Mouse (Mus musculus) hindbrain, embryonic 14.5 days (tissue): Measurements from ENCODE around the gene Ncln. TPM values are rescaled to one million over a fixed set of nuclear protein-coding genes. Genes with fewer than 3 reads are reported as not detected.

ENCODE experiments used
- ATAC-seq: fragments of 200-750 bp; cut with Nextera tagmentation; 2 replicates; pipeline ENCODE4 v1.8.0; 2017; ENCODE audit warnings: moderate number of reproducible peaks, mild to moderate bottlenecking, moderate TSS enrichment, moderate library complexity; ENCODE audit not compliant: low FRiP score
- DNase-seq: peaks from one replicate; pipeline ENCODE4 v3.0.0-alpha.2; 2015; ENCODE audit warnings: low spot score
- H3K27ac ChIP-seq: fragments of 300-500 bp; sonication (generic); 2 replicates; pipeline ENCODE4 v1.5.1; 2014; ENCODE audit warnings: mild to moderate bottlenecking, moderate library complexity
- H3K27me3 ChIP-seq: fragments of 300-500 bp; sonication (generic); 2 replicates; pipeline ENCODE4 v1.6.1; 2014; ENCODE audit warnings: mild to moderate bottlenecking, low read length, mixed read lengths; ENCODE audit not compliant: control insufficient read depth, insufficient read depth
- H3K36me3 ChIP-seq: fragments of 300-500 bp; sonication (generic); replicated peaks from 2 replicates; pipeline ENCODE4 v1.6.1; 2014; ENCODE audit not compliant: control insufficient read depth, insufficient read depth
- H3K4me1 ChIP-seq: fragments of 300-500 bp; sonication (generic); replicated peaks from 2 replicates; pipeline ENCODE4 v1.6.1; 2014; ENCODE audit warnings: antibody characterized with exemption, low read length, mixed read lengths; ENCODE audit not compliant: control insufficient read depth, insufficient read depth
- H3K4me2 ChIP-seq: fragments of 300-500 bp; sonication (generic); replicated peaks from 2 replicates; pipeline ENCODE4 v1.6.1; 2014; ENCODE audit warnings: mild to moderate bottlenecking, moderate library complexity
- H3K4me3 ChIP-seq: fragments of 300-500 bp; sonication (generic); replicated peaks from 2 replicates; pipeline ENCODE4 v1.5.1; 2014; ENCODE audit warnings: mild to moderate bottlenecking, low read length
- H3K9ac ChIP-seq: fragments of 300-500 bp; sonication (generic); 2 replicates; pipeline ENCODE4 v1.6.1; 2014
- H3K9me3 ChIP-seq: fragments of 300-500 bp; sonication (generic); 2 replicates; pipeline ENCODE4 v1.6.1; 2016; ENCODE audit warnings: low read length; ENCODE audit not compliant: control insufficient read depth
- WGBS: fragments of 180-500 bp; shearing (Covaris S2); extraction: QIAGEN DNeasy Blood & Tissue Kit; methylation state at CpG from one replicate; pipeline ENCODE4 v1.1.7; 2014; 5-methylcytosine and 5-hydroxymethylcytosine counted together
- polyA plus RNA-seq: library from polyadenylated mRNA; unstranded; fragments of >200 nt; fragmentation: Nextera tagmentation; extraction: Ambion mirVana; gene quantifications from 2 replicates; pipeline ENCODE4 v1.2.1, GENCODE M21; 2014

Ncln gene
- polyA plus RNA-seq, 1 experiment from 2014 or later = 59.0 TPM

- ATAC-seq = no peak
Measured at GRCm38 (mm10) chr10:81501863-81502262, 5.7 kb upstream of the Ncln start.

GRCm38 (mm10) chr10:81500032-81500431 is 3.8 kb upstream of the Ncln start, which contains the start of gene S1pr4:
TSS of gene S1pr4 (minus strand) at chr10:81500132.
- Histone ChIP-seq H3K9me3 (no peaks in the 10 kb centered on the region), H3K36me3 (no peaks in the 10 kb centered on the region), H3K4me3 (no peak within 1 kb of the TSS), H3K4me1 (peaks cover 11% of the 10 kb centered on the region), H3K9ac (no peak within 1 kb of the TSS), H3K4me2 (no peak within 1 kb of the TSS), H3K27ac (no peak within 1 kb of the TSS), H3K27me3 (peaks cover 9% of the 10 kb centered on the region; the same call in 1 of the 2 replicates)
- WGBS = 79% methylated on average over 3 of the region's 3 CpGs
- ATAC-seq (no peak), DNase-seq (no peak)

More at GRCm38 (mm10) chr10:81501863-81502262, 5.7 kb upstream of the Ncln start:
- Histone ChIP-seq H3K9ac (no peak overlapping the region), H3K4me1 (peaks cover 5% of the 10 kb centered on the region), H3K4me2 (no peak overlapping the region), H3K36me3 (no peaks in the 10 kb centered on the region), H3K4me3 (no peak overlapping the region), H3K9me3 (no peaks in the 10 kb centered on the region), H3K27ac (no peak overlapping the region), H3K27me3 (peaks cover 9% of the 10 kb centered on the region; the same call in 1 of the 2 replicates)
- no peak for DNase-seq
- WGBS = 87% methylated on average over 5 of the region's 5 CpGs

DNA sequence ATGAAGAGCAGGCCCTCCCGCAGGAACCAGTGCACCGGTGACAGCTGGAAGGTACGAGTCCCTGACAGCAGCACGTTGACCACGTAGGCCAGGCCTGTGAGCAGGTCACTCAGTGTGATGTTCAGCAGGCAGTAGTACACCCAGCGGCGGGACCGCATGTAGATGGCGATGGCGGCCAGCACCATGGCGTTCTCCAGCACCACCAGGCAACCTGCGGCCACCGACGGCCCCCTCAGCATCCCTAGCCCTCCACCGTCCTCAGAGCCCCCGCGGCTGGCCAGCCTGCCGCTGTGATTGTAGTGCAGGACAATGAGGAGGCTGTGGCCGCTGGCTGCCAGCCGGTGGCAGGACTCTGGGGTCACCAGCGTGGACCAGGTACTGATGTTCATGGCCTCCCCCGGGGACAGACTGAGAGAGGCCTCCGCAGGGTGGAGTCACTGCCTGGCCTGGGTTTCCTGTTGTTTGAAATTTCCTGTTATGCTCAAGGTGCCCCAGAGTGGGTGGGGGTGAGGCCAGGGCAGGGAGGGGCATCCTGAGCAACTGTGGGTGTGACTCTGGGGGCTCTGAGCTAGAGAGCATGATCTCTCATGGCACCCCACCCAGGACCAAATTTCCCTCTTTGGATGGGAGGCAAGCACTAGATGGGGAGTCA is 3.2 kb upstream of the Ncln start:
- Histone ChIP-seq H3K4me3 (no peak overlapping the region), H3K27ac (no peak overlapping the region), H3K4me2 (no peak overlapping the region), H3K27me3 (peaks cover 9% of the 10 kb centered on the region; the same call in 1 of the 2 replicates), H3K4me1 (peaks cover 16% of the 10 kb centered on the region), H3K9ac (no peak overlapping the region), H3K9me3 (no peaks in the 10 kb centered on the region), H3K36me3 (no peaks in the 10 kb centered on the region)
- no peak for DNase-seq
- ATAC-seq = no peak
- 76% methylated on average over 23 of the region's 23 CpGs for WGBS

DNA sequence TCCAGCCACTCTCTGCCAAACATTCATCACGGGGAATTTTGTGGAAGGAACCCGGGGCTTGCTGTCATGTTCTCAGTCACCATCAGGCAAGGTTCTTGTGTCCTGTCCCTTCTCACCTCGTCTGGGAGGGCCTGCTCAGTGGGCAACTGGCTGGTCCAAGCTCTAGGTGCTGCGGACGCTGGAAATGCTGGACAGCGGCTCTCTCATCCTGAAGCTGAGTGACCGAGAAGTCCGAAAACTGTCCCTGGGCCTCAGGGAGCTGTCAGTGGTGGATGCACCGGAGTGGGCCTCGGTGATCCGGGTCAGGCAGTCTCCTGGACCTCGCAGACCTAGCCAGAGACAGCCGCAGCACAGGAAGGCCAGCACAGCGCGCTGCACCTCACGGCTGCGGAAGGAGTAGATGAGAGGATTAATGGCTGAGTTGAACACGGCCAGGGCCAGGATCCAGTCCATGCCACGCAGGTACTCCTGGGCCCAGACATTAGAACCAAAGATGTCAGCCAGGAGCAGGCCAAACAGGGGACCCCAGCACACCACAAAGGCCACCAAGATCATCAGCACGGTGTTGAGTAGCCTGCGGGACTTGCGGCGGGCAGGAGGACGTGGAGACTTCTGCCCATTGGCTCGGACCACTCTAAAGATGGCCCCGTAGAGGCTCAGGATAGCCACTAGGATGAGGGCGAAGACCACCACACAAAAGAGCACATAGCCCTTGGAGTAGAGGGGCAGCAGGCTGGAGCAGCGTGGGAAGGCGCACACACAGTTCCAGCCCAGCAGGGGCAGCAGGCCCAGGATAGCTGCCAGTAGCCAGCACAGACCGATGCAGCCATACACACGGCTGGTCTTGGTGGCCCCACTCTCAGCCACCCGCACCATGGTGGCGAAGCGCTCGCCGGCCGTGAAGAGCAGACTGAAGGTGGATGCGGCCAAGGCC is 2.4 kb upstream of the Ncln start:
- H3K4me3 ChIP-seq = no peak overlapping the region
- H3K9ac ChIP-seq = peak overlapping the region; percentile 20; the same call in 1 of the 2 replicates
- WGBS = 87% methylated on average over 38 of the region's 38 CpGs
- no peak overlapping the region for H3K27ac ChIP-seq
- no peaks in the 10 kb centered on the region for H3K36me3 ChIP-seq
- DNase-seq (no peak), ATAC-seq (no peak)
- no peak overlapping the region for H3K4me2 ChIP-seq
- H3K27me3 ChIP-seq = peaks cover 5% of the 10 kb centered on the region; the same call in 1 of the 2 replicates
- H3K4me1 ChIP-seq = peaks cover 16% of the 10 kb centered on the region
- no peaks in the 10 kb centered on the region for H3K9me3 ChIP-seq

- DNase-seq = no peak
- Histone ChIP-seq H3K9ac (peak overlapping the region; percentile 75), H3K4me1 (peaks cover 16% of the 10 kb centered on the region), H3K36me3 (peaks cover 2% of the 10 kb centered on the region; the same call in 1 of the 2 replicates), H3K4me3 (no peak overlapping the region), H3K4me2 (peak overlapping the region; percentile 86), H3K27me3 (no peaks in the 10 kb centered on the region), H3K27ac (peak overlapping the region; percentile 67; the same call in 1 of the 2 replicates), H3K9me3 (no peaks in the 10 kb centered on the region)
- ATAC-seq = no peak
- WGBS = 81% methylated on average over 17 of the region's 17 CpGs
Measured at GRCm38 (mm10) chr10:81497401-81498270, 1.4 kb upstream of the Ncln start.

DNA sequence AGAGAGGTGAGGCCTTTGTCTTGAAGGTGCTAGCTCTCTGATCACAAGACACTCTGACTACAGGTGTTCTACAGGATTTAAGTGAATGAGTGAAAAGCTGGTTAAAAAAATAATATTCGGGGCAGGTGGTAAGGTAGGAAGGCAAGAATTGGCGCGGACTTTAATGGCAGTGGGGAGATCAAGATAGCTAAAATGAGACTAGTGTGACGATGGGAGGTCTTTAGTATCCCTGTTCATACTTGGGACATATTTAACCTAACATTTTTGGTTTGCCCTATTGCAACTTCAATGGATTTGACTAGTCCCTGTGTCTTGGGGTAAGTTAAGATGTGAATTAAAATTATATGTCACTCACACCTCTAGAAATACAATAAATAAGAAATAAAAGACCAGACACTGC is 777 bp upstream of the Ncln start:
- Histone ChIP-seq H3K4me3 (peak overlapping the region; percentile 81), H3K27me3 (no peaks in the 10 kb centered on the region), H3K36me3 (peaks cover 9% of the 10 kb centered on the region), H3K4me2 (peak overlapping the region; percentile 86), H3K9ac (peak overlapping the region; percentile 75), H3K4me1 (peaks cover 16% of the 10 kb centered on the region), H3K9me3 (no peaks in the 10 kb centered on the region), H3K27ac (peak overlapping the region; percentile 67)
- ATAC-seq (no peak), DNase-seq (no peak)
- WGBS = 39% methylated on average over 4 of the region's 4 CpGs

- no peaks in the 10 kb centered on the region for H3K9me3 ChIP-seq
- H3K27ac ChIP-seq = peak overlapping the region; percentile 3
- 3% methylated on average over 38 of the region's 41 CpGs for WGBS
- peak overlapping the region; percentile 86 for H3K4me2 ChIP-seq
- H3K4me3 ChIP-seq = peak overlapping the region; percentile 81
- H3K27me3 ChIP-seq = no peaks in the 10 kb centered on the region
- peak; percentile 16 for ATAC-seq
- peak overlapping the region; percentile 75 for H3K9ac ChIP-seq
- peaks cover 21% of the 10 kb centered on the region for H3K36me3 ChIP-seq
- peaks cover 16% of the 10 kb centered on the region for H3K4me1 ChIP-seq
- DNase-seq = no peak
Measured at GRCm38 (mm10) chr10:81495616-81496263, 452 bp downstream of the Ncln start.

DNA sequence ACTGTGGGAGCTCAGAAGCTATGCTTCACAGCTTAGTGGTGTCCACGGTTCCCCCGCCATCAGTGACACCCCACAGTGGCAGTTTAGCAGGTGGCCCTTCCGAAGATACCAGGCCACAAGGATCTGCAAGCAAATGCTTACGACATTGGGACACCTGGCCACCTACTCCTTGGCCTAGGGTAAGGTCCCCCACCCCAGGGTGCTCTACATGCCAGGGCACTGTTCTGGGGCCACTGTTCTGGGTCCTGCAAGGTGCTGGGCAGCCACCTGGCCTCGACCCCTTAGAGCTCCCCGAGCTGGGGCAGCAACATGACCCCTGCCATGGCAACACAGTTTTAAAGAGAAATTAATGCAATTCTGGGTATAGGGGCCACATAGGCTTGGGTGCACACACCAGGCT is 1.0 kb downstream of the Ncln start:
- H3K4me1 ChIP-seq = peaks cover 16% of the 10 kb centered on the region
- H3K36me3 ChIP-seq = peaks cover 27% of the 10 kb centered on the region
- H3K9ac ChIP-seq = peak overlapping the region; percentile 75
- peak overlapping the region; percentile 81 for H3K4me3 ChIP-seq
- no peaks in the 10 kb centered on the region for H3K27me3 ChIP-seq
- H3K27ac ChIP-seq = no peak overlapping the region
- H3K4me2 ChIP-seq = peak overlapping the region; percentile 86
- DNase-seq (no peak), ATAC-seq (no peak)
- 75% methylated on average over 6 of the region's 6 CpGs for WGBS
- no peaks in the 10 kb centered on the region for H3K9me3 ChIP-seq
